Mouse (Mus musculus) cortical plate, adult 2 months (tissue): Measurements from ENCODE around the gene Tph2.

ENCODE experiments used
- CTCF ChIP-seq: fragments of 200-500 bp; IDR thresholded peaks from 2 replicates; pipeline ENCODE4 v1.5.1; 2011; ENCODE audit warnings: mild to moderate bottlenecking, control low read depth, low read length; ENCODE audit not compliant: insufficient read depth; ENCODE audit errors: extremely low read depth
- POLR2A ChIP-seq: fragments of 200-500 bp; IDR thresholded peaks from 2 replicates; pipeline ENCODE4 v1.6.1; 2011; ENCODE audit warnings: mild to moderate bottlenecking, low read length, control low read depth; ENCODE audit not compliant: insufficient read depth; ENCODE audit errors: extremely low read depth

DNA sequence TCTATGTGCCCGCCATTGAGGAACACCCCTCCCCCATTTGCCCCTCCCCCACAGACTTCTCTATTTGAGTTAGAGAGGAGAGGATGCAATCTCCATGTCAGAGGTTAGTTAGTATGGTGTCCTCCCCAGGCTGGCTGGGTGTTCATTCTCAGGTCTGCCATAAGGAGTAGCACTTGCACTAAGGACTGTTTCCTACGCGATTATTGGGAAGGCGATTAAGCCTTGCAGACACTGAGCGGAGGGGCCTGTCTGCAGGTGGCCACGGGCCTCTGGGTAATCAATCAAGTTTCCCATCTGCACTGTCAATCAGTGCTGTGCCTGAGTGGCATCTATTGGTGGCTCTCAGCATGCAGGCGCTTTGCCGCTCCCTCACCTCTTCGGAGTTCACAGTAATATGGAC is 15.4 kb downstream of the Tph2 start:
- TF ChIP-seq POLR2A (no peak), CTCF (no peak)
